Mouse (Mus musculus) bone marrow, adult 2 months (tissue): Measurements from ENCODE around the gene Pkmyt1. TPM values are rescaled to one million over a fixed set of nuclear protein-coding genes. Genes with fewer than 3 reads are reported as not detected.

Experiments
- H3K27ac ChIP-seq: fragments of 200-500 bp; 2 replicates; pipeline ENCODE4 v1.5.1; 2012; ENCODE audit warnings: low read depth, mild to moderate bottlenecking, control low read depth, inconsistent platforms, low read length; ENCODE audit not compliant: control insufficient read depth, poor library complexity, insufficient read depth
- H3K4me1 ChIP-seq: fragments of 200-500 bp; 2 replicates; pipeline ENCODE4 v1.6.1; 2011; ENCODE audit warnings: low read length; ENCODE audit not compliant: control insufficient read depth, insufficient read depth
- H3K4me3 ChIP-seq: fragments of 200-500 bp; replicated peaks from 2 replicates; pipeline ENCODE3; 2011; ENCODE audit warnings: mild to moderate bottlenecking, low read depth, low read length, control low read depth; ENCODE audit not compliant: control insufficient read depth
- CTCF ChIP-seq: fragments of 200-500 bp; IDR thresholded peaks from 2 replicates; pipeline ENCODE4 v1.5.1; 2011; ENCODE audit warnings: low read length, control low read depth; ENCODE audit not compliant: control insufficient read depth, insufficient read depth
- POLR2A ChIP-seq: fragments of 200-500 bp; IDR thresholded peaks from 2 replicates; pipeline ENCODE4 v1.6.1; 2011; ENCODE audit warnings: low read depth, mild to moderate bottlenecking, control low read depth, low read length, borderline replicate concordance; ENCODE audit not compliant: control insufficient read depth
- WGBS: fragments of 180-500 bp; shearing (Covaris S2); methylation state at CpG from one replicate; pipeline ENCODE4 v1.1.7; 2018; 5-methylcytosine and 5-hydroxymethylcytosine counted together
- polyA plus RNA-seq: library from polyadenylated mRNA; stranded (reverse); fragments of >200 nt; gene quantifications from 2 replicates; pipeline ENCODE4 v1.2.4, GENCODE M21; 2011; ENCODE audit warnings: low replicate concordance; ENCODE audit not compliant: missing spikeins, insufficient read depth, insufficient read length

Gene Pkmyt1
- polyA plus RNA-seq, 1 experiment = 85.5 TPM

- no peaks in the 10 kb centered on the region for H3K4me1 ChIP-seq
- 65% methylated on average over 15 of the region's 15 CpGs for WGBS
- TF ChIP-seq POLR2A = no peak
- no peak for TF ChIP-seq CTCF
These were observed 42.9 kb upstream of the Pkmyt1 start for GRCm38 (mm10) chr17:23683226-23683625.

GRCm38 (mm10) chr17:23683856-23684672 is 42.1 kb upstream of the Pkmyt1 start, which contains the start of gene Cldn9:
TSS of gene Cldn9 (minus strand) at chr17:23684026.
- WGBS = 36% methylated on average over 15 of the region's 15 CpGs
- H3K4me1 ChIP-seq = no peaks in the 10 kb centered on the region
- no peak for TF ChIP-seq POLR2A
- no peak for TF ChIP-seq CTCF
- H3K27ac ChIP-seq = no peak within 1 kb of the TSS
- no peak within 1 kb of the TSS for H3K4me3 ChIP-seq

More at GRCm38 (mm10) chr17:23683226-23683625, 42.9 kb upstream of the Pkmyt1 start:
- Histone ChIP-seq H3K4me3 (no peak overlapping the region), H3K27ac (no peak overlapping the region)

DNA sequence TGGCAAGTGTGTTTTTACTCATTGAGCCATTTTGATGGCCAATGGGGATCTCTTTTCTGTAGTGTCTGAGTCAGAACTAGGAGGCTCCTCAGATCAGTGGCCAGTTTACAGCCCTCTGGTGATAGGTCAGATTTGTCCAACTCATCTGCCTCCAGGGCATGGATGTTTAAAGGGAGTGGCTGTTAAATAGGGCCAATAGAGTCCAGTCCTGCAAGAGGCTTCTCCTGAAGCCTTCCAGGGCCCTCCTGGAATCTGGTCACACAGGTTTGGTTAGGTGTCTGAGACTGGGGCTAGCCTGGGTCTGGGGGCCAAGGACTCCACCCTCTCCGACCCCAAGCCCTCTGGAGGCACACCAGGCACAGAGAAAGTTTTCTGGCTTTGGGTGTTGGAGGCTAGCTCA is 31.6 kb upstream of the Pkmyt1 start:
- no peak for TF ChIP-seq CTCF
- TF ChIP-seq POLR2A = no peak
- H3K4me3 ChIP-seq = no peak overlapping the region
- WGBS = 56% methylated on average over 1 of the region's 1 CpGs
- H3K4me1 ChIP-seq = no peaks in the 10 kb centered on the region
- H3K27ac ChIP-seq = no peak overlapping the region

GRCm38 (mm10) chr17:23695801-23696200 is 30.3 kb upstream of the Pkmyt1 start:
- Histone ChIP-seq H3K4me3 (no peak overlapping the region), H3K27ac (no peak overlapping the region), H3K4me1 (no peaks in the 10 kb centered on the region)
- no peak for TF ChIP-seq POLR2A
- WGBS = 60% methylated on average over 3 of the region's 3 CpGs

GRCm38 (mm10) chr17:23699131-23700077 is 26.7 kb upstream of the Pkmyt1 start:
- 3% methylated on average over 99 of the region's 101 CpGs for WGBS
- TF ChIP-seq POLR2A = no peak
- TF ChIP-seq CTCF = no peak
- H3K4me1 ChIP-seq = no peaks in the 10 kb centered on the region
- H3K27ac ChIP-seq = no peak overlapping the region; the same call in 1 of the 2 replicates
- H3K4me3 ChIP-seq = peak overlapping the region; percentile 43

DNA sequence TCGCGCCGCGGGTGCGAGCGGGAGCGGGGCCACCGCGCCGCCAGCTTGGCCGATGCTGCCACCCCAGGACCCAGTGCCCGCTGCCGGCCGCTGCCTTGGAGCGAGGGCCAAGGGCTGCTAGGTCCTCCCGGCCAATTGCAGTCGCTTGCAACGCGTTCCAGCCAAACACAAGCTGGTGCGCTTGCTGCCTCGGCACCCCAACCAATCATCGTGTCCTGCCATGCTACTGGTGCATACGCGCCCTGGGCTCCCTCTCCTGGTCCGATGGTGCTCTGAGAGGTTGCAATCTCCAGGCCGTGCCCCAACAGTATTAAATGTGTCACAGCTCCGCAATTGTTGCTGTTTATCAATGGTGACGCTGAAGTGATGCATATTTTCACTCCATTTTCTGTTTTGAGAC is 26.1 kb upstream of the Pkmyt1 start:
- peak overlapping the region; percentile 43 for H3K4me3 ChIP-seq
- TF ChIP-seq CTCF = peak; percentile 58
- no peak for TF ChIP-seq POLR2A
- 1% methylated on average over 28 of the region's 28 CpGs for WGBS
- no peak overlapping the region; the same call in 1 of the 2 replicates for H3K27ac ChIP-seq
- H3K4me1 ChIP-seq = no peaks in the 10 kb centered on the region

- TF ChIP-seq POLR2A (no peak), CTCF (no peak)
- no peaks in the 10 kb centered on the region for H3K4me1 ChIP-seq
- H3K4me3 ChIP-seq = no peak overlapping the region
- 85% methylated on average over 9 of the region's 9 CpGs for WGBS
- H3K27ac ChIP-seq = no peak overlapping the region
These were observed 22.8 kb upstream of the Pkmyt1 start for GRCm38 (mm10) chr17:23703301-23703700.

GRCm38 (mm10) chr17:23704741-23705140 is 21.4 kb upstream of the Pkmyt1 start:
- TF ChIP-seq CTCF (no peak), POLR2A (no peak)
- 69% methylated on average over 7 of the region's 7 CpGs for WGBS
- no peak overlapping the region for H3K27ac ChIP-seq
- no peak overlapping the region for H3K4me3 ChIP-seq
- no peaks in the 10 kb centered on the region for H3K4me1 ChIP-seq
